Mouse (Mus musculus): ENCODE measurements around the gene Gm21310. TPM values are rescaled to one million over a fixed set of nuclear protein-coding genes. Genes with fewer than 3 reads are reported as not detected.
"Not testable (repeated sequence)": the region's sequence is repeated elsewhere in the genome, so short reads cannot be mapped to it uniquely, and the experiment has no call there.

Gm21310 gene
- polyA plus RNA-seq (2014; fragmentation: Nextera tagmentation; extraction: Ambion mirVana) = not detected in 2 replicates

GRCm38 (mm10) chrY:10147083-10147482 lies at the start of gene Gm21310:
Gm21310 (minus strand) TSS chrY:10147183.
- ATAC-seq (ENCODE audit: insufficient number of reproducible peaks, insufficient read depth, low FRiP score, low read depth); H3K4me3 ChIP-seq (ENCODE audit: control insufficient read depth in 1 of 2, insufficient read depth in 1 of 2, low read depth in 1 of 2, low read length in 2 of 2); H3K4me2 ChIP-seq (ENCODE audit: low read length); H3K27ac ChIP-seq (replicated peaks in 1 of 2; ENCODE audit: control insufficient read depth in 1 of 2, insufficient read depth in 1 of 2, low read depth in 2 of 2, low read length in 2 of 2); H3K9ac ChIP-seq (ENCODE audit: low read length); H3K4me1 ChIP-seq (ENCODE audit: control insufficient read depth in 2 of 2, insufficient read depth in 2 of 2, low read length in 2 of 2); H3K9me3 ChIP-seq (ENCODE audit: control insufficient read depth, low read length); H3K36me3 ChIP-seq (ENCODE audit: control insufficient read depth, insufficient read depth, low read length); H3K27me3 ChIP-seq (ENCODE audit: control insufficient read depth, insufficient read depth, low read length): not testable (repeated sequence)

Other genes starting within 250 kb of the Gm21310 start
- not detected in 2 replicates for gene Gm20834, start 177.4 kb upstream of the Gm21310 start, polyA plus RNA-seq (2014; fragmentation: Nextera tagmentation; extraction: Ambion mirVana)